Mouse (Mus musculus): ENCODE results near the gene Xlr4c. TPM values are rescaled to one million over a fixed set of nuclear protein-coding genes. Genes with fewer than 3 reads are reported as not detected.
A peak's percentile ranks its signal among the peaks of the same experiment; 100 is the strongest.
"Not testable (repeated sequence)": the region's sequence is repeated elsewhere in the genome, so short reads cannot be mapped to it uniquely, and the experiment has no call there.

Gene Xlr4c
- polyA plus RNA-seq (2015; fragmentation: Nextera tagmentation; extraction: Ambion mirVana), result 0.32 and 0.43 TPM in 2 replicates

DNA sequence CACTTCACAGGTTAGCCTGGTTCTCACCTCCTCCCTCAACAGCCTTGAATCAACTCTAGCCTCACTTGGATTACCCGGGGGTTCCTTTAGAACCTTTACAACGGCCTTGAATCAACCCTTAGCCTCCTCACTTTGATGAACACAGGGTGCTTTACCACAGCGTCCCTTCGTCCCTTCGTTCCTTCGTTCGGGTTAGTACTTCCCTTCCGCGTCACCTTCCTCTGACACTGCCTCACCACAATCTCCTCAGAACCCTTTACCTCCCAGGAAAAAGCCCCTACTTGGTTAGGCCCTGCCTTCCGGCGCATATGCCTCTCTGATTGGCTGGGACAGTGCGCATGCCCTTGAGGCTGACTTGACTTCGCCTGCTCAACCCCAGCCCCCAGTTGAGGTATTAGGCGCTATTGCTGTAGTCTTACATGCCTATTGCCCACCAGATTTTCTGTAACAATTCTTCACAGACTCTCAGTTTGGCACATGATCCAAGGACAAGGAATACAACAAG, at the start of gene Xlr4c:
Gene Xlr4c (minus strand): TSS at position 310 of the 505 bp plus-strand sequence.
- not testable (repeated sequence) for H3K27ac ChIP-seq; H3K9ac ChIP-seq; H3K27me3 ChIP-seq (replicated peaks); ATAC-seq (replicated peaks); H3K4me3 ChIP-seq; H3K9me3 ChIP-seq; H3K4me2 ChIP-seq; H3K36me3 ChIP-seq (replicated peaks); H3K4me1 ChIP-seq
- WGBS, result 81% methylated on average over 14 of the region's 14 CpGs

- not testable (repeated sequence) for H3K4me3 ChIP-seq; H3K4me1 ChIP-seq; H3K4me2 ChIP-seq; ATAC-seq (replicated peaks); H3K27me3 ChIP-seq (replicated peaks); H3K27ac ChIP-seq; H3K9ac ChIP-seq; H3K9me3 ChIP-seq; H3K36me3 ChIP-seq (replicated peaks)
- WGBS, result 90% methylated on average over 14 of the region's 14 CpGs
These were observed 22.3 kb upstream of the Xlr4c start, which contains the start of gene Xlr3c for GRCm38 (mm10) chrX:73265270-73265669. TSS of gene Xlr3c (minus strand) at chrX:73265390.

DNA sequence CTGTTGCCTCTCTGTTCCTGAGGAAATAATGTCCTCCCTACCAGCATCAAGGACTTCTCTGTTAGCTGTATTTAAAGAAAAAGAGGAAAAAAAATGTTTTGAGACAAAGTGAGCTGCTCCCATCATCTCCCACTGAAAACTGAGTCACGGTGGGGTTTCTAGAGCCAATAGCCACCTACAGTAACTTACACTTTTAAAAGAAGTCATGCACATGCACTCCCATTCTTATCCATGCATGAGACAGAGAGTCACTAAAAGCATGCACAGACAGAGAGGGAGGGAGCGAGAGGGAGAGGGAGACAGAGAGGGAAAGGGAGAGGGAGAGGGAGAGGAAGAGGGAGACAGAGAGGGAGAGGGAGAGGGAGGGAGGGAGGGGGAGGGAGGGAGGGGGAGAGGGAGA, 19.5 kb upstream of the Xlr4c start:
- H3K4me2 ChIP-seq; H3K9me3 ChIP-seq; H3K27ac ChIP-seq; H3K27me3 ChIP-seq (replicated peaks); H3K36me3 ChIP-seq (replicated peaks); H3K9ac ChIP-seq; H3K4me1 ChIP-seq; H3K4me3 ChIP-seq; ATAC-seq (replicated peaks): not testable (repeated sequence)
- 85% methylated on average over 1 of the region's 2 CpGs for WGBS

DNA sequence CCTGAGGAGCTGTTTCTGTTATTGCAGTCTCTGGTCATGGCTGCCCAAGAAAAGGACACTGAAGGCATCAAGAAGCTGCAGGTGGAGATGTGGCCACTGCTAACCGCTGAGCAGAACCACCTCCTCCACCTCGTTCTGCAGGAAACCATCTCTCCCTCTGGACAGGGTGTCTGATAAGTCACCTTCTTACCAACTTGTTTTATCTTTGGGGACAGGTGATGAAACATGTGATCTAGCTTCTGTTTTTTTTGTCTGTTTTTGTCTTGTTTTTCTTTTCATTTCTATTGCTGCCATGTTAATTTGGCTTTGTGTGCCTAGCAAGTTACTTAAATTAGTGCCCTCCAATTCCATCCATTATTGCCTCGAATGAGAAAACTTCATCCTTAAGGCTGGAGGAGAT, 13.6 kb downstream of the Xlr4c start:
- peak overlapping the region; percentile 55 for H3K4me2 ChIP-seq
- H3K27me3 ChIP-seq (replicated peaks), result no peaks in the 10 kb centered on the region
- no peak for ATAC-seq (replicated peaks)
- peak overlapping the region; percentile 95 for H3K27ac ChIP-seq
- H3K4me1 ChIP-seq, result peaks cover 3% of the 10 kb centered on the region; the same call in 1 of the 2 replicates
- WGBS, result 29% methylated on average over 3 of the region's 3 CpGs
- H3K4me3 ChIP-seq, result peak overlapping the region; percentile 69
- no peaks in the 10 kb centered on the region for H3K36me3 ChIP-seq (replicated peaks)
- peak overlapping the region; percentile 63 for H3K9ac ChIP-seq
- no peaks in the 10 kb centered on the region for H3K9me3 ChIP-seq

DNA sequence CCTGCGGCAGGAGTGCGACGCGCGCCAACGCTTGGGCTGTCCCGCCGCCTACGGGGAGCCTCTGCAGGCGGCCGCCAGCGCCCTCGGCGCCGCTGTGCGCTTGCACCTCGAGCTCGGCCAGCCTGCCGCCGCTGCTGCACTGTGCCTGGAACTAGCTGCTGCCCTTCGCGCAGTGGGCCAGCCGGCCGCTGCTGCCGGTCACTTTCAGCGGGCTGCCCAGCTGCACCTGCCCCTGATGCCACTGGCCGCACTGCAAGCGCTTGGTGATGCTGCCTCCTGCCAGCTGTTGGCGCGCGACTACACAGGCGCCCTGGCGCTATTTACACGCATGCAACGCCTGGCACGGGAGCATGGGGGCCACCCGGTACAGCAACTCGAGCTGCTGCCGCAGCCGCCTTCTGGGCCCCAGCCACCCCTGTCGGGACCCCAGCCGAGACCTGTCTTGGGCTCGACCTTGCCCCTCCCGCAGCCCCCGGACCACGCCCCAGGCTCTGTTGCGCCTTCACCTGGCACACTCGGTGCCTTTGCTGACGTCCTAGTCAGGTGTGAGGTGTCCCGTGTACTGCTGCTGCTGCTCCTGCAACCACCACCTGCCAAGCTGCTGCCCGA, 14.2 kb downstream of the Xlr4c start:
- Histone ChIP-seq H3K9me3 (no peaks in the 10 kb centered on the region), H3K27me3 (replicated peaks) (no peaks in the 10 kb centered on the region), H3K9ac (peak overlapping the region; percentile 63), H3K27ac (peak overlapping the region; percentile 95), H3K4me2 (peak overlapping the region; percentile 55), H3K4me3 (peak overlapping the region; percentile 69), H3K36me3 (replicated peaks) (no peaks in the 10 kb centered on the region), H3K4me1 (peaks cover 3% of the 10 kb centered on the region; the same call in 1 of the 2 replicates)
- 16% methylated on average over 51 of the region's 51 CpGs for WGBS
- ATAC-seq (replicated peaks), result peak; percentile 87

GRCm38 (mm10) chrX:73227914-73228605, 14.9 kb downstream of the Xlr4c start, which contains the start of gene F8a:
TSS of gene F8a (plus strand) at chrX:73228291.
- WGBS, result 29% methylated on average over 39 of the region's 39 CpGs
- Histone ChIP-seq H3K4me1 (peaks cover 3% of the 10 kb centered on the region; the same call in 1 of the 2 replicates), H3K4me2 (peak within 1 kb of the TSS; percentile 55), H3K36me3 (replicated peaks) (no peaks in the 10 kb centered on the region), H3K9ac (peak within 1 kb of the TSS; percentile 63), H3K9me3 (no peaks in the 10 kb centered on the region), H3K27me3 (replicated peaks) (no peaks in the 10 kb centered on the region), H3K27ac (peak within 1 kb of the TSS; percentile 95), H3K4me3 (peak within 1 kb of the TSS; percentile 69)
- peak; percentile 98 for ATAC-seq (replicated peaks)

DNA sequence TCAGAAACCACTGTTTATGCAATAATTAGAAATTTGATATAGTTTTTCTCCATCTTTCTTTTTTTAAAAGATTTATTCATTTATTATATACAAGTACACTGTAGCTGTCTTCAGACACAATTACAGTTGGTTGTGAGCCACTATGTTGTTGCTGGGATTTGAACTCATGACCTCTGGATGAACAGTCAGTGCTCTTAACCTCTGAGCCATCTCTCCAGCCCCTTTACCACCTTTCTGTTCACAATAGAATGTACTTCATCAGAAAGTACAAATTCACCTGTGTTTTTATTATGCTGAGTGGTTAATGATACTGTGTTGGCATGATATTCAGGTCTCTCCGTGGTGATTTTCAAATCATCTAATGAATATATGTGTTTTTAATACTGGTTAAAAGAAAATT, 17.6 kb downstream of the Xlr4c start:
- Histone ChIP-seq H3K27me3 (replicated peaks) (no peaks in the 10 kb centered on the region), H3K36me3 (replicated peaks) (no peaks in the 10 kb centered on the region), H3K4me1 (peaks cover under 1% of the 10 kb centered on the region; the same call in 1 of the 2 replicates), H3K4me2 (no peak overlapping the region), H3K9me3 (no peaks in the 10 kb centered on the region), H3K4me3 (no peak overlapping the region), H3K27ac (no peak overlapping the region), H3K9ac (no peak overlapping the region)
- WGBS, result 50% methylated on average over 1 of the region's 1 CpGs
- no peak for ATAC-seq (replicated peaks)

DNA sequence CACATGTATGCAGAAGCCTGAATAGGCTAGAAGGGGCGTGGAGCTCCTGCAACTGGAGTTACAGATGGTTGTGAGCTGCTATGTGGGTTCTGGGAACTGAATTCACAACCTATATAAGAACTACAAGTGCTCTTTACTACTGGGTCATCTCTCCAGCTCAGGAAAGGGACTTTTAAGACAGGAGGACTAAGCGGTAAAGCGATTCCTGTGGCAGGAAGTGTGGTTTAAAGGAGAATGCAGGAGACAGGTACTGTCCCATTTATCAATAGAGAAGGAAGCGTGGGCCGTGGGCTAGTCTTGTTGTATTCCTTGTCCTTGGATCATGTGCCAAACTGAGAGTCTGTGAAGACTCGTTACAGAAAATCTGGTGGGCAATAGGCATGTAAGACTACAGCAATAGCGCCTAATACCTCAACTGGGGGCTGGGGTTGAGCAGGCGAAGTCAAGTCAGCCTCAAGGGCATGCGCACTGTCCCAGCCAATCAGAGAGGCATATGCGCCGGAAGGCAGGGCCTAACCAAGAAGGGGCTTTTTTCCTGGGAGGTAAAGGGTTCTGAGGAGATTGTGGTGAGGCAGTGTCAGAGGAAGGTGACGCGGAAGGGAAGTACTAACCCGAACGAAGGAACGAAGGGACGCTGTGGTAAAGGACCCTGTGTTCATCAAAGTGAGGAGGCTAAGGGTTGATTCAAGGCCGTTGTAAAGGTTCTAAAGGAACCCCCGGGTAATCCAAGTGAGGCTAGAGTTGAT, 28.9 kb downstream of the Xlr4c start, which contains the start of gene Xlr4b:
Gene Xlr4b (plus strand): TSS at position 515 of the 746 bp plus-strand sequence.
- ATAC-seq (replicated peaks); H3K4me1 ChIP-seq; H3K4me3 ChIP-seq; H3K9ac ChIP-seq; H3K9me3 ChIP-seq; H3K27ac ChIP-seq; H3K36me3 ChIP-seq (replicated peaks); H3K27me3 ChIP-seq (replicated peaks); H3K4me2 ChIP-seq: not testable (repeated sequence)
- 84% methylated on average over 19 of the region's 19 CpGs for WGBS

- H3K4me2 ChIP-seq; H3K36me3 ChIP-seq (replicated peaks); H3K27me3 ChIP-seq (replicated peaks); H3K4me1 ChIP-seq; H3K9me3 ChIP-seq; H3K9ac ChIP-seq; H3K27ac ChIP-seq; H3K4me3 ChIP-seq: not testable (repeated sequence)
- 75% methylated on average over 12 of the region's 12 CpGs for WGBS
- peak; percentile 80 for ATAC-seq (replicated peaks)
These were observed 51.0 kb downstream of the Xlr4c start, which contains the start of gene Xlr3b for GRCm38 (mm10) chrX:73191934-73192333. TSS of gene Xlr3b (plus strand) at chrX:73192207.

Other genes starting within 250 kb of the Xlr4c start
- gene Pnma5, start 206.0 kb downstream of the Xlr4c start, polyA plus RNA-seq (2015; fragmentation: Nextera tagmentation; extraction: Ambion mirVana), result 0.10 and 0.22 TPM in 2 replicates
- 4.9 and 5.0 TPM in 2 replicates for gene Pnma3, start 178.3 kb downstream of the Xlr4c start, polyA plus RNA-seq (2015; fragmentation: Nextera tagmentation; extraction: Ambion mirVana)
- gene Xlr4a, start 160.7 kb downstream of the Xlr4c start, polyA plus RNA-seq (2015; fragmentation: Nextera tagmentation; extraction: Ambion mirVana), result 0.88 and 1.6 TPM in 2 replicates
- 5.5 and 7.2 TPM in 2 replicates for gene Xlr3a, start 146.0 kb downstream of the Xlr4c start, polyA plus RNA-seq (2015; fragmentation: Nextera tagmentation; extraction: Ambion mirVana)
- 2.0 and 2.4 TPM in 2 replicates for gene Gm14685, start 126.1 kb downstream of the Xlr4c start, polyA plus RNA-seq (2015; fragmentation: Nextera tagmentation; extraction: Ambion mirVana)
- not detected in 2 replicates for gene Xlr5b, start 94.3 kb downstream of the Xlr4c start, polyA plus RNA-seq (2015; fragmentation: Nextera tagmentation; extraction: Ambion mirVana)
- gene DXBay18, start 93.7 kb downstream of the Xlr4c start, polyA plus RNA-seq (2015; fragmentation: Nextera tagmentation; extraction: Ambion mirVana), result 0.87 and 1.5 TPM in 2 replicates
- gene Spin2d, start 66.1 kb downstream of the Xlr4c start, polyA plus RNA-seq (2015; fragmentation: Nextera tagmentation; extraction: Ambion mirVana), result not detected in 2 replicates
- gene Xlr3b, start 50.9 kb downstream of the Xlr4c start, polyA plus RNA-seq (2015; fragmentation: Nextera tagmentation; extraction: Ambion mirVana), result 17.2 and 18.1 TPM in 2 replicates
- gene Xlr4b, start 28.8 kb downstream of the Xlr4c start, polyA plus RNA-seq (2015; fragmentation: Nextera tagmentation; extraction: Ambion mirVana), result 0.57 and 1.4 TPM in 2 replicates
- gene F8a, start 14.8 kb downstream of the Xlr4c start, polyA plus RNA-seq (2015; fragmentation: Nextera tagmentation; extraction: Ambion mirVana), result 33.6 and 33.8 TPM in 2 replicates
- gene Xlr3c, start 22.3 kb upstream of the Xlr4c start, polyA plus RNA-seq (2015; fragmentation: Nextera tagmentation; extraction: Ambion mirVana), result 0.13 TPM in 2 replicates
- not detected in 2 replicates for gene Xlr5a, start 49.8 kb upstream of the Xlr4c start, polyA plus RNA-seq (2015; fragmentation: Nextera tagmentation; extraction: Ambion mirVana)
- not detected in 2 replicates for gene Xlr5c, start 49.8 kb upstream of the Xlr4c start, polyA plus RNA-seq (2015; fragmentation: Nextera tagmentation; extraction: Ambion mirVana)
- gene Gm45015, start 93.7 kb upstream of the Xlr4c start, polyA plus RNA-seq (2015; fragmentation: Nextera tagmentation; extraction: Ambion mirVana), result not detected in 2 replicates
- 10.3 and 10.5 TPM in 2 replicates for gene Zfp275, start 99.5 kb upstream of the Xlr4c start, polyA plus RNA-seq (2015; fragmentation: Nextera tagmentation; extraction: Ambion mirVana)
- gene Gm18336, start 155.6 kb upstream of the Xlr4c start, polyA plus RNA-seq (2015; fragmentation: Nextera tagmentation; extraction: Ambion mirVana), result not detected in 2 replicates
- gene Zfp92, start 168.0 kb upstream of the Xlr4c start, polyA plus RNA-seq (2015; fragmentation: Nextera tagmentation; extraction: Ambion mirVana), result 1.3 and 1.6 TPM in 2 replicates
- not detected in 2 replicates for gene Trex2, start 192.2 kb upstream of the Xlr4c start, polyA plus RNA-seq (2015; fragmentation: Nextera tagmentation; extraction: Ambion mirVana)
- gene Haus7, start 215.9 kb upstream of the Xlr4c start, polyA plus RNA-seq (2015; fragmentation: Nextera tagmentation; extraction: Ambion mirVana), result 75.5 and 76.1 TPM in 2 replicates
- gene Bgn, start 240.5 kb upstream of the Xlr4c start, polyA plus RNA-seq (2015; fragmentation: Nextera tagmentation; extraction: Ambion mirVana), result 22.9 and 24.3 TPM in 2 replicates